Mouse (Mus musculus) kidney, postnatal 10 days (tissue): ENCODE data around the gene Gm26566.
"Not testable (repeated sequence)": the region's sequence is repeated elsewhere in the genome, so short reads cannot be mapped to it uniquely, and the experiment has no call there.

Source experiments
- DNase-seq: peaks from one replicate; pipeline ENCODE4 v3.0.0; 2021; ENCODE audit warnings: mixed read lengths

Gene Gm26566

DNA sequence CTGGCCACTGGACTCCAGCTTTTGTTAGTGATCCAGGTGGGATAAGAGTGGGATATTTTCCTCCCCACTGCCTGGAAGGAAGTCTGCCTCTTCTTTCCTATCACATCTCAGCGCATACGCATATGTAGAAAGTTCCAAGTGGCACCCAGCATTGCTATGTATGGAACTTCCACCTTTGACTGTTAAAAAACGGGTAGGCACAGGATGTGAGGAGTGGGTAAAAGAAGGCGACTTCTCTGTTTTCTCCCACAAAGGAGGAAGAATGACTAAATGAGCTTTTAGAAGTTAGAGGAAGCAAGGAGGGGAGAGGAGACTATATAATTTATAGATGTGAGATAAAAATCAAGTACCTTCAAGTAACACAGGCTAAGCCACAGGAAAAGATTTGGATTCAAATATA, 19.8 kb downstream of the Gm26566 start:
- no peak for DNase-seq

- no peak for DNase-seq
These were observed 21.3 kb downstream of the Gm26566 start for GRCm38 (mm10) chr4:88742771-88743371.

- no peak for DNase-seq
These were observed 22.6 kb downstream of the Gm26566 start for GRCm38 (mm10) chr4:88744207-88744606.

- DNase-seq: no peak
These were observed 28.3 kb downstream of the Gm26566 start for GRCm38 (mm10) chr4:88749926-88750325.

DNA sequence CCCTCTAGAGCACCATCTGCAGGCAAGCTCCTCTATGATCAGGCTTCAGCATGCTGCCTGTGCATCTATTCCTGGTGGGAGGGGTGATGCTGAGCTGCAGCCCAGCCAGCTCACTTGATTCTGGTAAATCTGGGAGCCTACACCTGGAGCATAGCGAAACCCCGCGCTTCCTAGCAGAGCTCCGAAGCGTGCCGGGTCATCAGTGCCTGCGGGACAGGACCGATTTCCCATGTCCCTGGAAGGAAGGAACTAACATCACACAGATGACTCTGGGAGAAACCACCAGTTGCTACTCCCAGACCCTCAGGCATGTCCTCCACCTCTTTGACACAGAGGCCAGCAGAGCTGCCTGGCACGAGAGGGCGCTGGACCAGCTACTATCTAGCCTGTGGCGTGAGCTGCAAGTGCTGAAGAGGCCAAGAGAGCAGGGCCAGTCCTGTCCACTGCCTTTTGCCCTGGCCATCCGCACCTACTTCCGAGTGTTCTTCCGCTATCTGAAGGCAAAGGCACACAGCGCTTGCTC, 33.3 kb downstream of the Gm26566 start, which contains the start of gene Gm13271:
Gene Gm13271 (plus strand): TSS at position 51 of the 523 bp plus-strand sequence.
- peak; percentile 66 for DNase-seq

DNA sequence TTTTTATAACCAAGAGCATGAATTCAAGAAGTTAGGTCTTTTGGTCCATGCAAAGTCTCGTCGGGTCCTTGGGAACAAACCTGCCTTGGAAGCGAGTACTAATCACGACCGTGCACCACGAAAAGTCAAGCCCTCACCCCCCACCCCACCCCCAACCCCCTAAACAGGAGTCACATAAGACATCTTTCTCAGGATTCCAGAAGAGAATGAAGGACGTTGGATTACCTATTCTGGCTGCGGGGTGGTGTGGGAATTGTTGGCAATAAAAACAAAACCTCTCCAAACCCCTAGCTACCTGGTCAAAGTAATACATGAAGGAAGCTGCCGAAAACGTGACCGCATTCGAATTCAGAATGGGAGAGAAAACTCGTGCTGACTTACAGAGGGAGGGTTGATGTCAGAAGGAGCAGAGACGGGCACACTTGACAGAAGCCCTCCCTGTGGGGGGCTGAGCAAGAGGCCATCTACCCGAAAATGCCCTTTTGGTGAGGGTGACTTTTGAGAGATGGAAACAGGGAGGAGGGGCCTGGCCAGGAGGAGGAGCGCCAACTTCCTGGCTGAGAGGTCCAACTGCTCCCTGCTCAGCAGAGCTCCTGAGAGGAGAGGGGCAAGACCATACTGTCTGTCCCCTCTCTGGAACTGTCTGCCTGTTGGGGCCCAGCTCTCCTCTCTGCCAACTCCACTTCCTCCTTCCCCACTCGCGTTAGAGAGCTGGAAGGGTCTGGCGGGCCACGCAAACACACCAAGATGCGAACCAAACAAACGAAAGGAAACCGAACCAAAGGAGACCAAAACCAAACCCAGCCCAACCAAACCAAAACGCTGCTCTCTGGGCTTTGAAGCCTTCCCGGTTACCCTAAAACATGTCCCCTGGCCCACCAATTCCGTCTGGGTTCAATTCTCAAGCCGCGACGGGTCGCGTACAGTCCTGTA, 35.2 kb downstream of the Gm26566 start:
- DNase-seq: not testable (repeated sequence)

- peak; percentile 90 for DNase-seq
These were observed 36.0 kb downstream of the Gm26566 start for GRCm38 (mm10) chr4:88757628-88758031.

- not testable (repeated sequence) for DNase-seq
These were observed 37.1 kb downstream of the Gm26566 start for GRCm38 (mm10) chr4:88758751-88759150.

GRCm38 (mm10) chr4:88759610-88760268, 38.1 kb downstream of the Gm26566 start, which contains the start of gene Gm13283:
Gene Gm13283, plus strand, starts transcription at chr4:88760119.
- DNase-seq: peak; percentile 52

GRCm38 (mm10) chr4:88760431-88760830, 38.8 kb downstream of the Gm26566 start:
- peak; percentile 87 for DNase-seq

DNA sequence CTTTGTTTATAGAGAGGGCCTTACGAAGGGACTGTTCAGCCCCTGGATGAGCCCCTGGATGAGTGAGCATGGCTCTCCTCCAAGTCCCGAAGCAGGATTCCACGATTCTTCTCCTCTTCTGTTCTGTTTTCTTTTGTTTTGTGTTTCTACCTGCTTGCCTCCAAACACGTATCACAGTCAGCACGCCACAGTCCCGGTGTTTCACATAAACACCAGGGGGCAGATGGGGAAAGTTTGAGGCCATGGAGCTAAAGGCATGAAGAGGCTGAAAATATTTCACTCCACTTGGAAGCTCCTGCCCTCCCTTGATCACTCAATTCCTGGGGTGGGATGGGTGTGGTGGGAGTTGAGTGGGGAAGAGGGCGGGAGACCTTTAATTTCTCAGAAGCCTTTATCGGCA, 40.2 kb downstream of the Gm26566 start:
- peak; percentile 74 for DNase-seq

- DNase-seq: peak; percentile 21
These were observed 40.7 kb downstream of the Gm26566 start for GRCm38 (mm10) chr4:88762341-88762740.

GRCm38 (mm10) chr4:88763384-88764018, 41.9 kb downstream of the Gm26566 start:
- peak; percentile 74 for DNase-seq
